Mouse (Mus musculus) liver, embryonic 11.5 days (tissue): ENCODE data around the gene Lrrtm4. TPM values are rescaled to one million over a fixed set of nuclear protein-coding genes. Genes with fewer than 3 reads are reported as not detected.

ENCODE experiments used
- ATAC-seq: fragments of 200-750 bp; cut with Nextera tagmentation; replicated peaks from 2 replicates; pipeline ENCODE4 v1.8.0; 2017; ENCODE audit warnings: moderate number of reproducible peaks, mild to moderate bottlenecking, moderate TSS enrichment, moderate library complexity; ENCODE audit not compliant: low FRiP score
- DNase-seq: peaks from one replicate; pipeline ENCODE4 v3.0.0-alpha.2; 2017; ENCODE audit warnings: low spot score
- H3K27ac ChIP-seq: fragments of 300-500 bp; sonication (generic); 2 replicates; pipeline ENCODE4 v1.5.1; 2014; ENCODE audit warnings: mild to moderate bottlenecking, low read depth, low read length, control low read depth
- H3K27me3 ChIP-seq: fragments of 300-500 bp; sonication (generic); replicated peaks from 2 replicates; pipeline ENCODE4 v1.6.1; 2014; ENCODE audit warnings: low read length, mixed read lengths; ENCODE audit not compliant: control insufficient read depth, insufficient read depth
- H3K36me3 ChIP-seq: fragments of 300-500 bp; sonication (generic); 2 replicates; pipeline ENCODE4 v1.6.1; 2014; ENCODE audit warnings: mild to moderate bottlenecking, low read length, moderate library complexity, mixed read lengths; ENCODE audit not compliant: control insufficient read depth, insufficient read depth
- H3K4me1 ChIP-seq: fragments of 300-500 bp; sonication (generic); replicated peaks from 2 replicates; pipeline ENCODE4 v1.6.1; 2014; ENCODE audit warnings: low read length, mixed read lengths; ENCODE audit not compliant: control insufficient read depth, insufficient read depth
- H3K4me2 ChIP-seq: fragments of 300-500 bp; sonication (generic); 2 replicates; pipeline ENCODE4 v1.6.1; 2014; ENCODE audit warnings: mild to moderate bottlenecking, control low read depth, moderate library complexity
- H3K4me3 ChIP-seq: fragments of 300-500 bp; sonication (generic); 2 replicates; pipeline ENCODE4 v1.5.1; 2014; ENCODE audit warnings: low read depth, low read length, control low read depth
- H3K9ac ChIP-seq: fragments of 300-500 bp; sonication (generic); 2 replicates; pipeline ENCODE4 v1.6.1; 2014; ENCODE audit warnings: low read depth, low read length, control low read depth
- H3K9me3 ChIP-seq: fragments of 300-500 bp; sonication (generic); 2 replicates; pipeline ENCODE4 v1.6.1; 2016; ENCODE audit warnings: low read length, inconsistent platforms, mixed read lengths; ENCODE audit not compliant: control insufficient read depth
- WGBS: fragments of 180-500 bp; shearing (Covaris S2); extraction: QIAGEN DNeasy Blood & Tissue Kit; methylation state at CpG from one replicate; pipeline ENCODE4 v1.1.7; 2014; 5-methylcytosine and 5-hydroxymethylcytosine counted together
- polyA plus RNA-seq: library from polyadenylated mRNA; unstranded; fragments of >200 nt; fragmentation: Nextera tagmentation; extraction: Ambion mirVana; gene quantifications from 2 replicates; pipeline ENCODE4 v1.2.1, GENCODE M21; 2014

Gene Lrrtm4
- 0.19 and 0.71 TPM in 2 replicates for polyA plus RNA-seq

DNA sequence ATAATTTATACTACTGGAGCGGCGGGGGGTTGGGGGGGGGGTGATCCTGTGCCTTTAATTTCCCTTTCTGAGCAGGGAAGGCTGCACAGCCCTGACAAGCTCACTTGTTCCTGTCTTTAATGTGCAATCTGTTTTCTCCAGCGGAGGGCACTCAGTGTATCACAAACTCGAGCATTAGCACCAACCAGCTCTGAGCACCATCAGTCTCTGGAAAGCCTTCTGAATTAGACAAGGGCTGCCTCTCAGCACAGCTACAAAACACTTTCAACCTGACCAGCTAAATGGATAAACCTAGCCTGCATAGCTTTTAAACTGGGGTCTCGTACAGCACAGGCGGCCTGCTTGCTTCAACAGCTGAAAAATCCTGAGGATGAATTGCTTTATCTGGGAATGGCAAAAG, at the start of gene Lrrtm4:
Gene Lrrtm4, plus strand, starts transcription at position 113 of the 400 bp plus-strand sequence.
- Histone ChIP-seq H3K4me3 (peak within 1 kb of the TSS; percentile 17; the same call in 1 of the 2 replicates), H3K27me3 (no peaks in the 10 kb centered on the region), H3K36me3 (no peaks in the 10 kb centered on the region), H3K27ac (no peak within 1 kb of the TSS), H3K9me3 (no peaks in the 10 kb centered on the region), H3K4me1 (no peaks in the 10 kb centered on the region), H3K9ac (no peak within 1 kb of the TSS), H3K4me2 (peak within 1 kb of the TSS; percentile 58)
- DNase-seq: peak; percentile 31
- 32% methylated on average over 6 of the region's 6 CpGs for WGBS
- ATAC-seq: no peak

DNA sequence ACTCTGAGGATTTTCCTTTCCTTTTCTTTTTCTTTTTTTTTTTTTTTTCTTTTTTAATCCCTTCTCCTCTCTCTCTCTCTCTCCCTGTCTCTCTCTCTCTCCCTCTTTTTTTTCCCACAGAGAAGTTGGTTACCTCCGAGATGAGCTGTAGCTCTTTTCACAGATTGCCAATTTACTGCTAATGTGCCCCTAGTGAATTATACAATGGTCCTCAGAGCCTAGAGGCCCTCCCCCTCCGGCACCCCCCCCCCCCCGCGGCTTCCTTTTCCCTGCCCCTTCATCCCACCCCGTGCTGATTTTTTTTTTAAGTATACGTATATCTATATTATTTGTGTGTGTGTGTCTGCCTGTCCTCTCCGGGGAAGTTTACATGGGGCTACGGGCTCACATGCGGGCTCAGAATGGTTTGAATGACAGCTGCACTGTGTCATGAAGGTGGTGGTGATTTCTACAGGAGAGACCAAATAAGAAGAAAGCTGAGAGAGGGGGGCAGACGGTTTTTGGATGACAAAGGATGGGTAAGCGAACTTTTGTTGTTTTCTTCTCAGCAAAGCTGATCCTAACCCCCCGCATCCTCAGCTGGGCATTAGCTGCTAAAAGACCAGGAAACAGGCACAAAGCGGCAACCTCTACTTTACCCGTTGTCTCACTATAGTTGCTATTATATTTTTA, 648 bp downstream of the Lrrtm4 start:
- 7% methylated on average over 13 of the region's 14 CpGs for WGBS
- H3K9ac ChIP-seq: no peak overlapping the region

DNA sequence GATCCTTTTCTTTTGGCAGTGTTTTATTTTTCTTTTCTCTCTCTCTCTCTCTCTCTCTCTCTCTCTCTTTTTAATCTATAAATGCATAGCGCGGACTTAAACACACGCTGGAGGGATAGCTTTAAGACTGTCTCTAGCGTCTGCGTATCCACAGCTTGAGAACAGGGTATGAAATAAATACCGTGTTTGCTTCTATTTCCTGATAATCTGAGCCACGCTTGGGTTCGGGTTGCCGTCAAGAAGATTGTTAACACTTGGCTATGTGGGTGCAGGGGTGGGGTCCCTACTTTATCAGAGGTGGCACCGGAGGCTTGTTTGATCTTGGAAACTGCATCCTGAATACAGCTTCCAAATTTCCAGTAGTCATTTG, 1.2 kb downstream of the Lrrtm4 start:
- no peak overlapping the region for H3K27ac ChIP-seq
- no peak overlapping the region; the same call in 1 of the 2 replicates for H3K4me3 ChIP-seq
- H3K4me1 ChIP-seq: no peaks in the 10 kb centered on the region
- 28% methylated on average over 10 of the region's 10 CpGs for WGBS
- H3K9ac ChIP-seq: no peak overlapping the region
- no peak for ATAC-seq
- H3K4me2 ChIP-seq: peak overlapping the region; percentile 58
- no peak for DNase-seq
- H3K27me3 ChIP-seq: no peaks in the 10 kb centered on the region
- H3K9me3 ChIP-seq: no peaks in the 10 kb centered on the region
- no peaks in the 10 kb centered on the region for H3K36me3 ChIP-seq

More for the DNA sequence above, 648 bp downstream of the Lrrtm4 start:
- Histone ChIP-seq H3K9me3 (no peaks in the 10 kb centered on the region), H3K4me3 (peak overlapping the region; percentile 17; the same call in 1 of the 2 replicates), H3K4me2 (peak overlapping the region; percentile 58), H3K4me1 (no peaks in the 10 kb centered on the region), H3K36me3 (no peaks in the 10 kb centered on the region), H3K27me3 (no peaks in the 10 kb centered on the region), H3K27ac (no peak overlapping the region)
- ATAC-seq (no peak), DNase-seq (peak; percentile 30)

DNA sequence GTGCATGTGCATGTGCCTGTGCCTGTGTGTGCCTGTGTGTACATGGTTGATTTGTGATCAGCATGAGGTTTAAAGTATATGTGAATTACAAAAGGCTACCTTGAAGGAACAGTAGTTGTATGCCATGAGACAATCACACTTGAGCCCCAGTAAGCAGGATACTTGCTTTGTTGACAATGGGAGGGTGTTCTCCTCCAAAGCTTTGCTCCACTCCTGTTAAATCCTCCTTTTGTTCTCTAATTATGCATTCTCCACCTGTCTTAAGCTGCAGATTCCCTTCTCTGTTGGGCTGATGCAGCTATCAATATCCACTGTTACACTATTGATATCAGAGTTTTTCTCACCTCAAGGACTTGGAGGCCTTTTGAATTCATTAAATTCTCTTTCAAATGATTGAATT, 38.2 kb downstream of the Lrrtm4 start:
- H3K4me1 ChIP-seq: no peaks in the 10 kb centered on the region
- DNase-seq: no peak
- no peaks in the 10 kb centered on the region for H3K36me3 ChIP-seq
- no peaks in the 10 kb centered on the region for H3K27me3 ChIP-seq
- no peak overlapping the region for H3K9ac ChIP-seq
- ATAC-seq: no peak
- H3K27ac ChIP-seq: no peak overlapping the region
- H3K9me3 ChIP-seq: no peaks in the 10 kb centered on the region
- H3K4me2 ChIP-seq: no peak overlapping the region
- H3K4me3 ChIP-seq: no peak overlapping the region

DNA sequence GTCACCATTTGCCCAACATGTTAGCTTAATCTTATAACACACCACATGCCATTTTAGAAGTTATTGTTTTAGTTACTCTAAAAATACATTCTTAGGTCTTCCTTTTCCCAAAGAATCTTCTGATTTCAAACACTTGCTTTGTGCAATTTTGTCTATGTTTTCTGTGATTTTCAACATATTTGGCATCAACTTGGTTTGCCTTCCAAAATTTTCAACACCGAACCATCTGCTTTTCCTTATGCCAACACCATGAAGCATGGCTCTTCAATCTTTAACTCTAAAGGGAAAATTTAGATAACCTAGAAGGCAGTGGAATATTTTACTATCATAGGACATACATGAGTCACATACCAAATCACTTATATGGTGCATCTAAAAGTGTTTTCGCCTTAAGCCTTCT, 59.3 kb downstream of the Lrrtm4 start:
- Histone ChIP-seq H3K27me3 (no peaks in the 10 kb centered on the region), H3K4me3 (no peak overlapping the region), H3K27ac (no peak overlapping the region), H3K4me2 (no peak overlapping the region), H3K9me3 (no peaks in the 10 kb centered on the region), H3K9ac (no peak overlapping the region), H3K36me3 (no peaks in the 10 kb centered on the region), H3K4me1 (no peaks in the 10 kb centered on the region)
- DNase-seq (no peak), ATAC-seq (no peak)
- 86% methylated on average over 2 of the region's 2 CpGs for WGBS

DNA sequence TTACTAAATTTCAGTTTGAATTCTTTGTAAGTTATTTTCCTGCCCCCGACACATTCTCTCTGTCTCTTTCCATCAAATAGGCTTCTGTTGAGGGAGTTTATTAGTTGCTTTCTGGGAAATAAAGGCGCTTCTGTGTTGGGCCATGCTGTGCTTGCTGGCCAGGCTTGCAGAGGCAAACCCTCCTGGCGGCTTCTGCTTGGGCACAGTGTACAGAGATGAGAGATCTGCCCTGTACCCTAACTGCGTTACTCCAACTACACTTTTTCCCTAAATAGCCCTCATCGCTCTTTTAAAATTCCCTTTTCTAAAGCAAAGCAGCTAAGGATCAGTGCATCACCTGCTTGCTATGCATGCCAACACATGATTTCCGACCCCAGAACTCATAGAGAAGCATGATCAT, 60.6 kb downstream of the Lrrtm4 start:
- no peak overlapping the region for H3K27ac ChIP-seq
- 80% methylated on average over 6 of the region's 6 CpGs for WGBS
- no peaks in the 10 kb centered on the region for H3K4me1 ChIP-seq
- ATAC-seq: no peak
- no peak overlapping the region for H3K4me2 ChIP-seq
- H3K4me3 ChIP-seq: no peak overlapping the region
- H3K9ac ChIP-seq: no peak overlapping the region
- no peaks in the 10 kb centered on the region for H3K27me3 ChIP-seq
- H3K9me3 ChIP-seq: no peaks in the 10 kb centered on the region
- H3K36me3 ChIP-seq: no peaks in the 10 kb centered on the region
- no peak for DNase-seq

DNA sequence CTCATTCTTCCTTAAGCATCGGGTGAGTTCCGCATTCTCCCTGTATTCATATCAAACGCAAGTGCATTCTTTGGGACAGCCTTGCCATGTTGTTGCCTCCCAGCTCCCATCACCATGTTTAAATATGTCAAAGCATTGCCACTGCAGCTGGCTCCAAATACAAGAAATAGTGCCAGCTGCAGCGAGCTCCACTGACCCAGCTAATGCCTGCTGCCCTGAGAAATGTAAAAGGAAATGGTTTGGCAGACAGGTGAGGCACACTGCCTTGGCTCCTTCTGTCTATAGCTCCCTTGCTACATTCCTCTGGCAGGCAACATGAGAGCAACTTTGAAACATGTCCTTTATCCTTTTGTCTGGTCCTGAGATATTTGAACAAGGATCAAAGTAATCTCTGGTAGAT, 76.2 kb downstream of the Lrrtm4 start:
- H3K4me1 ChIP-seq: no peaks in the 10 kb centered on the region
- H3K9ac ChIP-seq: no peak overlapping the region
- no peaks in the 10 kb centered on the region for H3K27me3 ChIP-seq
- DNase-seq (no peak), ATAC-seq (no peak)
- H3K4me3 ChIP-seq: no peak overlapping the region
- WGBS: 82% methylated on average over 4 of the region's 4 CpGs
- no peaks in the 10 kb centered on the region for H3K9me3 ChIP-seq
- no peaks in the 10 kb centered on the region for H3K36me3 ChIP-seq
- H3K27ac ChIP-seq: no peak overlapping the region
- no peak overlapping the region for H3K4me2 ChIP-seq

DNA sequence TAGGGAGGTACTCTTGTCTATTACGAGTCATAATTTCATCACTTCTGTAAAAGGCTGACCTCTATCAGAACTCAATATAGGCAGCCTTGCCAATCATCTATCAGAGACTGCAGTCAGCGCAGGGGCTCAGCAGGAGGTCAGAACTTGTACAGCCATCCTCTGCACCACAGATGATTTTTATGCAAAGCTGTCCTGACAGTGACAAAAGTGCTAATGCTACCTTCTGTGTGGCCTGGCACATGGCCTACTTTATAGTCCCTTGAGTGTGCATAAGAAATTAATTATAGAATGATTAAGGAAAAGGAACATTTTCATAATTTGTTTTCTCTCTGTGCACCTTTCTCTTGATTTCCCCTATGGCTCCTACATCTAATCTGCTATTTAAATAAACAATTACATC, 86.7 kb downstream of the Lrrtm4 start:
- 74% methylated on average over 2 of the region's 2 CpGs for WGBS

DNA sequence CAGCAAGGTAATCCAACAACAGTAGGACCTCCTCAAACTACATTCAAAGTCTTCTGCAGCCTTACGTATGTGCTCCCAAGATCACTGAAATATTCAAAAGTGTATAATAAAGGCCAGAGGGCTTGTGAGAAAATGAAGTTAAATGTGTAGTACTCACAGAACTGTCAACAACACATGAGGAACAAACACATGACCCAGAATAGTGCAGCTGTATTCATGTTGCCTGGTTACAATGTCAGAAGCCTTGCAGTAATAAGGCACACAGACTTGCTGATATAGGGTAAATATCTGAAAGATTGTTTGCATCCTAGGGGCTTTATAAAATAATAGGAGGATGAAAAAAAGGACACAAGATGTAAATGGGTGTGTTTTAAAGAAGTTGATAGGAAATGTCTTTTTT, 87.2 kb downstream of the Lrrtm4 start:
- H3K4me2 ChIP-seq: no peak overlapping the region

More for the DNA sequence above, 86.7 kb downstream of the Lrrtm4 start:
- no peaks in the 10 kb centered on the region for H3K27me3 ChIP-seq
- H3K9ac ChIP-seq: no peak overlapping the region
- H3K9me3 ChIP-seq: no peaks in the 10 kb centered on the region
- no peaks in the 10 kb centered on the region for H3K4me1 ChIP-seq
- ATAC-seq: no peak
- no peak overlapping the region for H3K4me2 ChIP-seq
- no peak for DNase-seq
- no peaks in the 10 kb centered on the region for H3K36me3 ChIP-seq
- H3K27ac ChIP-seq: no peak overlapping the region
- no peak overlapping the region for H3K4me3 ChIP-seq

More for the DNA sequence above, 87.2 kb downstream of the Lrrtm4 start:
- ATAC-seq (no peak), DNase-seq (no peak)
- no peak overlapping the region for H3K4me3 ChIP-seq
- H3K27me3 ChIP-seq: no peaks in the 10 kb centered on the region
- no peak overlapping the region for H3K27ac ChIP-seq
- no peaks in the 10 kb centered on the region for H3K9me3 ChIP-seq
- no peak overlapping the region for H3K9ac ChIP-seq
- H3K4me1 ChIP-seq: no peaks in the 10 kb centered on the region
- H3K36me3 ChIP-seq: no peaks in the 10 kb centered on the region
- WGBS: 90% methylated on average over 1 of the region's 1 CpGs
